Mouse (Mus musculus) liver, postnatal 0 days (tissue): ENCODE results near the gene Setdb1.

ENCODE experiments used
- CTCF ChIP-seq: sonication (generic); IDR thresholded peaks from 2 replicates; pipeline ENCODE4 v1.5.1; 2016; ENCODE audit warnings: antibody characterized with exemption, low read depth
- EP300 ChIP-seq: IDR thresholded peaks from 2 replicates; pipeline ENCODE4 v1.6.1; 2016; ENCODE audit warnings: antibody characterized with exemption, low read depth, mild to moderate bottlenecking

DNA sequence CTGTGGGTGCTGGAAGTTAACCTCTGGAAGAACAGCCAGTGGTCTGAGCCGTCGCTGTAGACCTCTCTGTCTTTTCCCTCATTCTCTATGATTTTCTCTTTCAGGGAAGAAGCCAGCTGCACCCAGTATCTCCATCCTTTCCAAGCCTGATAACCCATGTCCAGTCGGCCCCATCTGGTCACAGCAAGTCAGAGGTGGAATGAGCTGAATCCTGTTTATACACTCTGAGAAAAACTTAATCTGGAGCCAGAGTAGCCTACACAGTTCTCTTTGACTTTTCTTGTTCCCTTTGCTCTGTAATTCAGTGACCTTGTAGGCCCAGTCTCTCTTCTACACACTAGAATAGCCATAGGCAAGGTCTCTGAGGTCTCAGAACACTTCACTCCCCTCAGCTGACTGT, 69.5 kb downstream of the Setdb1 start:
- TF ChIP-seq CTCF: no peak
- TF ChIP-seq EP300: no peak
